Mouse (Mus musculus) activated CD4-positive, CD25-positive, alpha-beta regulatory T cell, adult 4 months (primary cell): ENCODE data around the gene Mb21d2. TPM values are rescaled to one million over a fixed set of nuclear protein-coding genes. Genes with fewer than 3 reads are reported as not detected.

Source experiments
- ATAC-seq: one replicate; pipeline ENCODE4 v1.8.0; 2017
- polyA plus RNA-seq, 2 experiments: library from polyadenylated mRNA; unstranded; fragments of 100-300 nt; shearing (Covaris generic); gene quantifications; one replicate each; pipeline ENCODE4 v1.2.1; 2017

Mb21d2 gene
- not detected for polyA plus RNA-seq

GRCm38 (mm10) chr16:28928815-28929685 is at the start of gene Mb21d2:
TSS of gene Mb21d2 (minus strand) at chr16:28929673.
- no peak for ATAC-seq

DNA sequence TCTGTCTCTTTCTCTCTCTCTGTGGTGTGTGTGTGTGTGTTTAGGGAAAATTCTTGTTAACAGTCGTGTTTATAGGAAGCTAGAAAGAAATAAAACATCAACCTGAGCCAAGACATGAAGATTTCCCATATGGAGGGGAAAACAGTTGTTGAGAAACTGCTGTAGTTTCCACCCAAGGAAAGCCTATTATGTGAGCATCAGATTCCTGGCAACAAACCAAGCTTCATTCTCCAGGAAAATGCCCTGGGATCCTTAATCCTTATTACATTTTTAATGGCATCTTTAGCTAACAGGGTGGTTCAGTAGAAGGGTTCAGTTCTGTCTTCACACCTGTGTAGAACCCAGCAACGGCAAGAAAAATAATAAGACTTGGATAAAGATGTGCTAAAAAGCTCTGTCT is 36.8 kb upstream of the Mb21d2 start:
- ATAC-seq, result no peak

GRCm38 (mm10) chr16:28964048-28964447 is 34.6 kb upstream of the Mb21d2 start:
- no peak for ATAC-seq

DNA sequence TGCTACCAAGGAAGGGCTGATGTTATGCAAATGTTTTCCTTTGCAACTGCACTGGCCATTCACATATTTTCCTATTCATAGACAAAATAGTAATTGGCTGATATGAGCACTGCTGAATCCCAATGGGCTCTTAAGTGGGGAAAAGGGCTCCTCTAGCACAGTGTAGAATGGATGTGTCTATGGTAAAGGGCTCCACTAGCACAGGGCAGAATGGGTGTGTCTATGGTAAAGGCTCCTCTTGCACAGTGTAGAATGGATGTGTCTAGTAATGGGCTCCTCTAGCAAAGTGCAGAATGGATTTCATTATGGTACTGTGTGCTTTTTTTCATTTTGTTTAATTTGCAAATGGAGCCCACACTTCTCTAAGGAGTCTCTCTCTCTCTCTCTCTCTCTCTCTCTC is 33.5 kb upstream of the Mb21d2 start:
- ATAC-seq, result no peak

DNA sequence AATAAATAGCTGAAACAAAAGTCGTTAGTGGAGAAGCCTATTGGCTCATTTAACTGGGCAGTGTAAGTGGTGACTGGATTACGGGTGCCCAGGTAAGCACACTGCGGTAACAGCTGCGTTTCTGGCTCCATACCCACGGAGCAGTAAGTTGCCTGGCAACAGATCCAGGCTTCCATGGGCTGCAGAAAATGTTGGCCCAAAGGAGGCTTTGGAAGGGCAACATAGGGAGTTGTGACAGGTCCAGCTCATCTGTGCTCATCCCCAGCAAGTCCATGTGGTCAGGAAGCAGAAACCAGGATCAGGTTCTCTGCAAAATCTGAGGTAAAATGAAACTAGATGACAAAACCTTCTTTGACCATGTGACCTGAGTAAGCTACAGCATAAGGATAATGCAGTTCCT is 20.3 kb upstream of the Mb21d2 start:
- ATAC-seq, result no peak

DNA sequence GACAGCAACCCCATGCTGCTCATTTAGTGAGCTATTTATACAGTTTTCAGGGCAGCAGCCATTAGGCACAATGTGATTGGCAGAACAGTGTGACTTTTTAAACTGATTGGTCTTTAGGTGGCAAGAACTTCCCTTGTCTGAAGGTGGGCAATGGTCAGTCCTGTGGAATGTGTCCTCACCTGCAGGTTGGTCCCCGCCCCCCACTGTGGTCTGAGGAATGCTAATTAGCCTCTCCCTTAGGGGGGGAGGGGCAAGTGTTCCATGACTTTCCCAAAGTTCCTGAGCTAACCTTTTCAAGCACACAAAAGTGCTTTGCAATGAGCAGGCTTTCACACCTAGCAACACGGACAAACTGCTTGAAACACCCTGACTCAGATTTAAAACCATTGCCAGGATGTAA is 13.8 kb upstream of the Mb21d2 start:
- ATAC-seq, result no peak

GRCm38 (mm10) chr16:28936181-28936792 is 6.8 kb upstream of the Mb21d2 start:
- ATAC-seq, result no peak

- no peak for ATAC-seq
Observed at GRCm38 (mm10) chr16:28935701-28936100, 6.2 kb upstream of the Mb21d2 start.

DNA sequence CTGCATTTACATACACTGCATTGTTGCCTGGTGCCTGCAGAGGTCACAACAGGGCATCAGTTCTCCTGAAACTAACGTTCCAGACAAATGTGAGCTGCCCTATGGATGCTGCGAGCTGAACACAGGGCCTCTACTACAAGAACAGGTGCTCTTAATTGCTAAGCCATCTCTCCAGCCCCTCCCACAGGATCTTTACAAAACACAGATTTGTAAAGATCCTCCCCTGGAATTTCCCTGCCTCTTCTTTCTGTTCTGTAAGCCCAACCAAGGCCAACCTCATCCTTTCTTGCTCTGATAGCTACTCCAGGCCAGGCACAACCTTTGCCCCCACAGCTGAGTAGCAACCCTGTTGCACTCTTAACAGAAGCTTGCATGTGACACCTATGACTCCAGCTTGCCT is 1.7 kb upstream of the Mb21d2 start:
- no peak for ATAC-seq

DNA sequence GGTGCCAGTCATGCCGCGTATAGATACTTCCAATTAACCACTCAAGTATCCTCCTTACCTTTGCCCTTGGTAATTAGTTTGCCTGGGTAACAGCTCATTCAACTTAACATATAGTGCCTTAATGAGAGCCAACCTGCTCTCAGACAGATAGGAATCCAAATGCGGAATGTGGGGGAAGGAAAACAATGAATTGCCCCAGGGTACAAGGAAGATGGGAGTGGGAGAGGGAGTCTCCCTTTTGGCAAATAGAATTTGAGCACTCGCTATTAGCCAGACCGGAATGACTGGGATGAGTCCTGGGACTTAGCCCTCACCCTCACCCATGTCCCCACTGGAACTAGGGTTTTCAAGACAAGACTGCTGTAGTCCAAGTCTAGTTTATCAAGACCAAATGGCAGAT is 953 bp upstream of the Mb21d2 start:
- no peak for ATAC-seq

DNA sequence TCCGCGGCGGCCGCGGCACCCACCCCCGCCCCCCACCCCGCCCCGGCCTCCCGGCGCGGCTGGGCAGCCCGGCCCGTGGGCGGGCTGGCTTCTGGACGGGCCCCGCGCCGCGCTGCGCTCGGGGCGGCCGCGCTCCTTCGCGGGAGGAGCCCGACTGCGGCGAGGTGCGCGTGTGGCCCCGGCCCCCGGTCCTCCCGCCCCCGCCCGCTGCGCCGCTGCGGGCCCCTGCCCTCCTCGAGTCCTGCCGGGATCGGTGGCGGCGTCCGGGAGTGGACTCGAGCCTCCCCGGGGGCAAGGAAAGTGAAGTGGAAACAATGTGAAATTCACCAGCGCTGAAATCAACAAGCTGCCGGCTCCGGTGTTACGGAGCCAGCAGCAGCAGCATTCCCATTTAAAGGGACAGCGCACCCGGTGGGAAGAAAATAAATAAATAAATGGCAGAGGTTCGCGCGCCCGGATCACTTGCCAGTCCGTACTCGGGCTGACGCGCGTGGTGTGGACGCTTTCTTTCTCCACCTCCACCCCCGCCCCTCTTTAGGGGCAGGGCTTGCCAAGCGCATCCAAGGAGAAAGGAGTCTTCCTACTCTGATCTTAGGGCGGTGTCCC is 316 bp upstream of the Mb21d2 start:
- no peak for ATAC-seq

DNA sequence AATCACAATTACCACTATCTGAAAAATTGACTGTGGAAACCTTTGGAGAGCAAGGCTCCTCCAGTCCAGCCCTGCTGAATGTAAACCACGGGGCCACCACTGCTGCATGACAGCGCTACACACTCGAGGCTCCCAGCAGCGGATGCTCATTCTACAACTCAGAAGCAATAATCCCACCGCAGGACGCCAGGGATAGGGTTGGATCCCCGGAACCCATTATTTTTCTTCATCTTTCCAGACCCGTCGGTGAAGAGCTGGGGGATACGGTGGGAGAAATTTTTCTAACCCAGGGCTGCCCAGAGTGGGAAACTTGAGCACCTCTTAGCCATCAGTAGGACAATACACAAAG is 1.0 kb downstream of the Mb21d2 start:
- ATAC-seq, result no peak

GRCm38 (mm10) chr16:28927381-28927780 is 2.1 kb downstream of the Mb21d2 start:
- no peak for ATAC-seq

DNA sequence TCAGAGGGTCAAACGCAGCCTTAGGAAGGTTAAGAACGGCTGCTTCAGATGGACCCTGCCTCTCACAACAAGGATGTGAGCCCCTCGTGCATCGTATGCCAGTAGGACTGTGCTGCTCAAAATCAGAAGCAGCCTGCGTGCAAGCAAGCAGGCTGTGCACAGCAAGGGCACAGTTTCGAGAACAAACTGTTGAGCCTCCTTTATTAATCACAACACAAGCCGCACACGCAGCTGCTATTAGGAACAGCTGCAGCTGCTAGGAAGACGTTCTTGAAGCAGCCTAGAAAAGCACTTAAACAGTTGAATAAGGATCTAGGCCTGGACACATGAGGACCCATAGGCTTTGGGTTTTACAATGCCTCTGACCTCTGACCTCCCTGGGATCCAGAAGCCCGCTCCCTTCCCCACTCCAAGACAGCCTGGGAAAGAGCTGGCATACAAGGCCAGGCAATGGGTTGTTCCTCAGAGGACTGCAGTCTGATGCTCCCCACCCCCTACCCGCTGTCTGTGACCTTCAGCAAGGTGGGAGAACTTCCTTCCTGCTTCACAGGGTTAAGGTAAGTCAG is 10.1 kb downstream of the Mb21d2 start:
- ATAC-seq, result no peak

GRCm38 (mm10) chr16:28915362-28915761 is 14.1 kb downstream of the Mb21d2 start:
- ATAC-seq, result no peak

- no peak for ATAC-seq
Observed at GRCm38 (mm10) chr16:28914709-28915108, 14.8 kb downstream of the Mb21d2 start.

DNA sequence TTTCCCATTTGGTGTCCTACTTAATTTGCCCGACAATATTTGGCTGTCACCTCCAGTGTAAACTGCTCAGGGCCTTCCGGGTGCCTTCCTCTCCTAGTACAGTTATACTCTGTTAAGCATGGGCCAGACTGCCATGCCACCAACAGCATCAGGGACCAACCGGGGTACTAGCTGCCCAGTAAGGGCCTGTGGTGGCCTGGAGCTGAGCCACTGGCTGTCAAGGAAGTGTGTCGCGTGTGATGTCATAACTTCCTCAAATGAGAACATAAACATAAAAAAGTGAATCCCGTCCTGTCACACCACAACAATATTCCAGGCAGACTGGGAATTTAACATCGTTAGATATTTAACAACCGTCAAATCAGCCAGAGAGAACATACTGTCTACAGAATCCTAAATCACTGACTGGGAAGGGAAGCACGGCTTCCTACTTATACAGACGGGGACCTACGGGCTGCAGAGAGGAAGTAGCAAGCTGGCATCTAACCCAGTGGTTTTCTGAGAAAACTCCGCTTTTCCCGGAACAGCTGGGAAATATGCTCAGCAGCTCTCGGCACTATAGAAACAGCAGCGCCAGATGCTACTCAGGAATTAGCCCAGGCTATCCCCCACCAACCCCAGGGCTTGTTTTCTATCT is 17.9 kb downstream of the Mb21d2 start:
- no peak for ATAC-seq

GRCm38 (mm10) chr16:28906370-28907275 is 22.9 kb downstream of the Mb21d2 start:
- no peak for ATAC-seq

DNA sequence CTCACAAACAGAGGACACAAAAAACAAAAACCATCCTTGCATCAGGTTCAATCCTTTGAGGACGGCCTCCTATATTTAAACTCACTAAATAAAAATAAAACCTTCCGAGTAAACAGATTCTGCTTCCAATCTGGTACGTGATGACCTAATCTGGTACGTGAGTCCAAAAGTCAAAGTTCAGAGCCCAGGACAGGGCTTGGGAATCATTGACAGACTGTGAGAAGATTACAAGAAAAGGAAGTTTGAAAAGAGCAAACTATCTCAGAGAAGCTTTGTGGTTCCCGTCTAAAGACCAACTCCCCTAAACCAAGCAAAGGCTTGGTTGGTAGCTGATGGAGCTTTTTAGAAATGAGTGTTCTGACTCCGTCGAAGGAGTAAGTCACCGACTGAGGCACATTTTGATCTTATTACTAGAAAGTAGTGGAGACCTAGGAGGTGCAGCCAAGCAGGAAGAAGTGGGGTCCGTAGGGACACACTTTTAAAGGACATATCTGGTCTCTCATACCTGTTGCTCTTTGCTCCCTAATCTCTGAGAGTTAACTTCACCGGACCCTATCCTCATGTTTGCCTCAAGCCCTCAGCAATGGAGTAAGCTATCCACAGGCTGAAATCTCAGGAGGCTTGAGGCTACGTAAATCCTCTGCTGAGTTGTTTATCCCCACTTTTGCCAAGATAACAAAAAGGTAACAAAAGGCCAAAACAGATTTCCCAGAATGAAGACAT is 23.7 kb downstream of the Mb21d2 start:
- no peak for ATAC-seq

DNA sequence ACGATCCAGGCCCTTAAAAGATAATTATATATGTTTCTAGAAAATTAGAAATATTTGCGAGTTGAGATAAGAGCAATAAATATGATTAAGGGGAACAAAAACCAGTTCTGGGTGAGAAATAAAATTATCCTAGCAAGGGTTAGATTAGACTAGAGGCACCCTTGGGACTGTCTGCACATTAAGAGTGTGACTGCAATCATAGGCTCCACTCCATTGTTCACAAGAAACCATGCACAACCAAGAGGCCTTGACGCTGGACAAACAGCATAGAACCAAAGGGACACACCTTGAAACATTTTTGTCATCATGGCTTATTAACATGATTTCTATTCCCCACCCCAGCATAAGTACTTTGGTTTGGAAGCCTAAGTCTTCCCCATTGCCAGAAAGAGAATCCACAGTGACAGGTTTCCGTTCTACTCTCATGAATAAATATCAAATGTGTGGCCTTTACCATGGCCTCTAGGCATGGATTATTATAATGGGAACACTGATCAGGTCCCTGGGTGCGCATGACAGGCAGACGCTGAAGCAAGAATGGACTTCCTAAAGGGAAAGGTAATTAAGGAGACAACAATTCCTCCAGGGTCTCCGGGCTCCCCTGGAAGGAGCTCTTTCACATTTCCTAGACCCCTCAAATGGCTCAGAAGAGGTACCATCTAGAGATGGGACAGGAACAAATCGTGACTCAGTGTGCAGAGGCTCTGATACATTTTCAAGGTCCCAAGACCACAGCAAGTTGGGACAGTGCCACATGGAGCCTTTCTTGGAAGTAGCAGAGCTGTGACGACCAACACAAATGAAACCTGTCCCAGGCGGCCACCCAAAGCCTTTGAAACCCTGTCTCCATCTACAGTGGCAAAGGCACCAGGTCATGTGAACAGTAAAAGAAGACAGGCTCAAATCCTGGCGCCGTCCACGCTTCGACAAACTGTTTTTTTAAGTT is 26.6 kb downstream of the Mb21d2 start:
- no peak for ATAC-seq
